Mouse (Mus musculus) Patski (cell line): ENCODE measurements around the gene Arhgap17. TPM values are rescaled to one million over a fixed set of nuclear protein-coding genes. Genes with fewer than 3 reads are reported as not detected.
A peak's percentile ranks its signal among the peaks of the same experiment; 100 is the strongest.

Experiments used
- ATAC-seq: fragments of 100-300 bp; one replicate; pipeline ENCODE4 v1.8.0; 2021
- CTCF ChIA-PET: fragments of 350-600 bp; sonication (Branson Sonifier 250); formaldehyde crosslinking; loops from one replicate; lab custom pipeline; 2022; ENCODE audit warnings: inconsistent platforms; lab: Charles Lee
- POLR2A ChIA-PET: fragments of 350-600 bp; sonication (Branson Sonifier 250); formaldehyde crosslinking; loops from one replicate; lab custom pipeline; 2022; ENCODE audit warnings: antibody characterized with exemption, inconsistent platforms; lab: Charles Lee
- DNase-seq: peaks from one replicate; pipeline ENCODE4 v3.0.0-alpha.2; 2011; ENCODE audit warnings: low read depth, low spot score
- H3K27me3 ChIP-seq: fragments of 371-371 bp; one replicate; pipeline ENCODE4 v1.5.1; 2021
- CTCF ChIP-seq: fragments of 100-300 bp; IDR thresholded peaks from one replicate; pipeline ENCODE4 v1.5.1; 2021
- in situ Hi-C: fragments of 300-500 bp; cut with MboI; formaldehyde crosslinking; loops from 3 replicates; pipeline ENCODE4 v1.11.1; 2018; ENCODE audit warnings: low pct_unique_long_range_greater_than_20kb, mixed read lengths
- polyA plus RNA-seq: library from polyadenylated mRNA; unstranded; gene quantifications from one replicate; pipeline ENCODE4 v1.2.3, GENCODE M21; 2021

The Arhgap17 gene
- polyA plus RNA-seq, 1 experiment from 2014 or later: 27.4 TPM

DNA sequence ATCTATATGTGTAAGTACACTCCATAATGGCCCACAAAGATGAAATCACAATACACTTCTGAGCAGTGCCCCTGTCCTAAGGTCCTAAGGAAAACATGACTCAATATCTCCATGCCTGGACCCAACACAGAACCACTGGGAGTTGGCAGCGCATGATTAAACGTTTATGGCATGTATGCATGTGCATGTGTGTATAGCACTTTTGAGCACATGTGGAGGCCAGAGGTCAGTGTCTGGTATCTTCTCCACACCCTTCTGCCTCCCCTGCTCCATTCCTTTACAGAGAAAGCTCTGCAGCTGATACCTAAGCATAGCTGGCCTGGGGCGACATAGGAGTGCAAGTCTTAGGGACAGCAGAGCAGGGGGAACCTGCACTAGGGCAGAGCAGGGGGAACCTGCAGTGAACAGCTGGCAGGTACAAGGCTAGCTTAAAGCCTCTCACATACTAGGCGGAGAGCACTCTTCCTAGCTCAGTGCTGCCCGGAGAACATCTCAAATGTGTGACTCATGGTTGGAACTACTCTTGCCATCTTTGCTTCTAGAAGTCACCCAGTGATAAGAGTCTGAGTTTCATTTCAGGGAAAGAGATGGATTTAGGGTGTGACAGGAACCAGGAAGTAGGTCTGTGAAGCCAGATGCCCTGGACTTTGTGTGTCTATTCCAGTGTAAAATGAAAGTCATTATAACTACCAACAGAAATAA lies 25.5 kb downstream of the Arhgap17 start:
- in situ Hi-C loops: no loop called here

GRCm38 (mm10) chr7:123341896-123342295 lies 27.8 kb downstream of the Arhgap17 start:
- in situ Hi-C loops: no loop called here
- no peak for DNase-seq
- ATAC-seq: no peak
- no peak for TF ChIP-seq CTCF
- ChIA-PET POLR2A (no interaction called here), CTCF (interaction anchor here (0.9 to 1.0 kb wide), 2 partner anchors 14 to 28 kb away, joined by 3 read pairs; partner anchors contain the start of genes Arhgap17 and Lcmt1)
- H3K27me3 ChIP-seq: no peaks in the 10 kb centered on the region

More for the DNA sequence above, 25.5 kb downstream of the Arhgap17 start:
- POLR2A ChIA-PET: no interaction called here
- TF ChIP-seq CTCF: no peak
- DNase-seq (no peak), ATAC-seq (no peak)
- H3K27me3 ChIP-seq: no peaks in the 10 kb centered on the region
- CTCF ChIA-PET: no interaction called here

GRCm38 (mm10) chr7:123338351-123338750 lies 31.4 kb downstream of the Arhgap17 start:
- CTCF ChIA-PET: interaction anchor here (1.2 kb wide), 1 partner anchor 17 kb away, joined by 3 read pairs; no protein-coding TSS in a partner anchor
- H3K27me3 ChIP-seq: no peaks in the 10 kb centered on the region
- in situ Hi-C loops: no loop called here
- ATAC-seq: no peak
- no peak for TF ChIP-seq CTCF
- no peak for DNase-seq
- POLR2A ChIA-PET: interaction anchor here (1.4 kb wide), 1 partner anchor 11 kb away, joined by 3 read pairs; no protein-coding TSS in a partner anchor

DNA sequence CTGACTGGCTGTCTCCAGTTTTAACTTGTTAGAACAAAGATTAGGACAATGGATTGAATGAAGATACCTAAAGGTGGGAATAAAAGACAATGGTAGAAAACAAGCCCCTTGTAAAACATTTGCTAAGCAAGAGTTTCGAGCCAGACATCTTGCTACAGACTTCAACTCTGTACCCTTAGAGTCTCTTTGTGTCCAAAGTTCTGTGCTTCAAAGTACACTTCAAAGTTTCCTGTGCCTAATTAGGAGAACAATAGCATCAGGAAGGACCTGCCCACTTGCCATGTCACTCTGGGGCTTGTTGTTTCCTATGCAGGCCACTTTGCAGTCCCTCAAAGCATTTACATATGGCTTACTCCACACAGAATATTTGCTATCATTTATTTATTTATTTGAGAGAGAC lies 33.4 kb downstream of the Arhgap17 start:
- TF ChIP-seq CTCF: no peak
- ChIA-PET POLR2A (no interaction called here), CTCF (interaction anchor here (1.1 kb wide), 1 partner anchor 8 kb away, joined by 3 read pairs; no protein-coding TSS in a partner anchor)
- in situ Hi-C loops: no loop called here
- H3K27me3 ChIP-seq: no peaks in the 10 kb centered on the region
- DNase-seq (no peak), ATAC-seq (no peak)

DNA sequence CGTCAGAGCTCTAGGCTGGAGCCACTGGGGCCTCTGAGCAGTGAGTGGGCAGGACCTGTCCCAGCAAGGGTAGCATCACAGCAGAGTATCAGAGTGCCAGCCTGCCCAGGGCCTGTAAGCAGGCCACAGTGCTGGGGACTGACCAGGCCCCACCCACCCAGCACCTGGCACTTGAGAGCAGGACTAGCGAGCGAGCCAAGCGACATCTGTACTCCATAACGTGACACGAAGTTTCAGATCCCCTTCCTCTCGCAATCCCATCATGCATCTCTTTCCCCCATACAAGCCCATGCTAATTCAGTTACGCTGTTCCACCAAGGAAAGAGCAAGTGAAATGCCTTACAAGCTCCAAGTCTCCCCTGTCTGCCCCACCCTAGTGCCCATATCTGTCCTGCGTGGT lies 39.2 kb downstream of the Arhgap17 start:
- H3K27me3 ChIP-seq: no peaks in the 10 kb centered on the region
- DNase-seq (no peak), ATAC-seq (no peak)
- no peak for TF ChIP-seq CTCF
- ChIA-PET POLR2A (no interaction called here), CTCF (no interaction called here)
- in situ Hi-C loops: no loop called here

DNA sequence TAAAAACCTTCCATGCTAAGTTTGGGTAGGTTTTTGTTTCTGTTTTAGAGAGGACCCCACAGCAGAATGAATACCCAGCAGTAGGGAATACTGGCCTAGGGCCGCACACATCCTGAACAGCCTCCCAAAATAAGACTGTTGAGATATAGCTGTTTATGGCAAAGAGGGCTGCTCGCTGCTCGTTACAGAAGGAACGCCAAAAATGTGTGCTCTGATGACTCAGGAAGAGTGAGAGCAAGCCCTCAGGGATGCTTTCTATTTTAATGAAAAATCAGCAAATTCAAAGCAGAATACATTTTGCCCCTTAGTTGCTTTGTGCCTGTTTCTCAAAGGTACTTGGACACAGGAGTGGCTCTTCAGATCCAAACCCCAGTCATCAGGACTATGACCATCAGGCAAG lies 41.8 kb downstream of the Arhgap17 start:
- in situ Hi-C loops: no loop called here
- TF ChIP-seq CTCF: no peak
- ATAC-seq: peak; percentile 48
- ChIA-PET CTCF (interaction anchor here (0.6 to 1.1 kb wide), 2 partner anchors 8 to 14 kb away, joined by 3 read pairs; no protein-coding TSS in a partner anchor), POLR2A (interaction anchor here (1.2 kb wide), 1 partner anchor 11 kb away, joined by 3 read pairs; no protein-coding TSS in a partner anchor)
- DNase-seq: no peak
- H3K27me3 ChIP-seq: no peaks in the 10 kb centered on the region

GRCm38 (mm10) chr7:123326901-123327300 lies 42.8 kb downstream of the Arhgap17 start:
- no peaks in the 10 kb centered on the region for H3K27me3 ChIP-seq
- DNase-seq (no peak), ATAC-seq (no peak)
- in situ Hi-C loops: no loop called here
- ChIA-PET POLR2A (interaction anchor here (1.1 kb wide), 1 partner anchor 12 kb away, joined by 3 read pairs; no protein-coding TSS in a partner anchor), CTCF (interaction anchor here (1.1 to 1.5 kb wide), 3 partner anchors 11 to 99 kb away, joined by 3 read pairs; no protein-coding TSS in a partner anchor)
- TF ChIP-seq CTCF: no peak

- ChIA-PET CTCF (interaction anchor here (1.4 to 1.5 kb wide), 2 partner anchors 10 to 98 kb away, joined by 3 read pairs; no protein-coding TSS in a partner anchor), POLR2A (no interaction called here)
- no peak for TF ChIP-seq CTCF
- no peaks in the 10 kb centered on the region for H3K27me3 ChIP-seq
- DNase-seq: no peak
- in situ Hi-C loops: no loop called here
- ATAC-seq: no peak
Observed at GRCm38 (mm10) chr7:123326062-123326461, 43.7 kb downstream of the Arhgap17 start.

GRCm38 (mm10) chr7:123324105-123324504 lies 45.6 kb downstream of the Arhgap17 start:
- POLR2A ChIA-PET: no interaction called here
- H3K27me3 ChIP-seq: no peaks in the 10 kb centered on the region
- ATAC-seq (no peak), DNase-seq (no peak)
- no peak for TF ChIP-seq CTCF
- in situ Hi-C loops: no loop called here
- CTCF ChIA-PET: no interaction called here

DNA sequence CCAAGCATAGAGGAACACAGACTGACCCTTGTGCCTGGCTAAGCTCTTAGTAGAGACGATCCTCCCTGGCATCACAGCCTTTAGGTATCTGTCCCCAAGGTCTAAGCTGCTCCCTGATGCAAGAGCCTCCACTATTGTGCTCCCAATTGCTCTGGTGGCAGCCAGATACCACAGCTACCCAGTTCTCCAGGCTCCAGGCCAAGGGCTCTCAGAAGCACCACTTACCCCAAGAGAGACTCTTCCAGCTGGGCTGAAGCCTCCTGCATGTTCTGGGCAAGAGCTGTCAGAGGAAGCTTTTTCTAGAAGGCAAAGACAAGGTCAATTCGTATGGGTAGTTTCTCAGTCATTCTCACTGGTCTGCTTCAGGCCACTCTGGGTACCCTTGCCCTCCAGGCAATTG lies 46.3 kb downstream of the Arhgap17 start:
- ChIA-PET CTCF (no interaction called here), POLR2A (no interaction called here)
- DNase-seq (no peak), ATAC-seq (no peak)
- no peaks in the 10 kb centered on the region for H3K27me3 ChIP-seq
- in situ Hi-C loops: no loop called here
- TF ChIP-seq CTCF: no peak

DNA sequence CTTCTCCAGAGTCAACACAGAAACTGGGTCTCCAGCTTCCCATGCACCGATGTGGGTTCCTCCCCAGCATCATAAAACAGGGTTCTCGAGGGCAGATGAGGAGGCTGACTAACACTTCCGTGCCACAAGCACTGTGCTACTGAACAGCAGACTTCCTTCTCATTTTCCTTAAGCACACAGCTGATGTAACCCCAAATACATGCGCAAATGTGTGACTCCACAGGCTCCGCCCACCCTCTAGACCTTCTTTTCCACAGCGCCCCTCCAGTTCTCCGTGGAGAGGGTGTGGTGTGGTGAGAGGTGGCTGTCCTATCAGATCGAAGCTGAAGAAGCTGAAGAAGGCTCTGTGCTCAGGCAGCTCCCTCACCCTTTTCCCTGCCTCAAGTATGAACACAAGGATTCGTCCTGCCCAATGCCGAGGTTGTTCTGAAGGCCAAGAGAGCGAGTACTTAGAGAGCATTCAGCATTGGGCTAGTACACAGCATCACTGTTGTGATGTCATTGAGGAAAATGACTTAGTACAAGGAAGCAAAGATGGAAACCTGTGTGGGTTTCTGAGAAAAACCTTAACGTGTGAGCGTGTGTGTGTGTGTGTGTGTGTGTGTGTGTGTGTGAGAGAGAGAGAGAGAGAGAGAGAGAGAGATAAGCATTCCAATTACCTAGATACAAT lies 47.1 kb downstream of the Arhgap17 start:
- no peak for TF ChIP-seq CTCF
- H3K27me3 ChIP-seq: no peaks in the 10 kb centered on the region
- POLR2A ChIA-PET: no interaction called here
- DNase-seq (no peak), ATAC-seq (no peak)
- CTCF ChIA-PET: no interaction called here
- in situ Hi-C loops: no loop called here
